Mouse (Mus musculus): Measurements from ENCODE around the gene Gm7029.
A peak's percentile ranks its signal among the peaks of the same experiment; 100 is the strongest.

DNA sequence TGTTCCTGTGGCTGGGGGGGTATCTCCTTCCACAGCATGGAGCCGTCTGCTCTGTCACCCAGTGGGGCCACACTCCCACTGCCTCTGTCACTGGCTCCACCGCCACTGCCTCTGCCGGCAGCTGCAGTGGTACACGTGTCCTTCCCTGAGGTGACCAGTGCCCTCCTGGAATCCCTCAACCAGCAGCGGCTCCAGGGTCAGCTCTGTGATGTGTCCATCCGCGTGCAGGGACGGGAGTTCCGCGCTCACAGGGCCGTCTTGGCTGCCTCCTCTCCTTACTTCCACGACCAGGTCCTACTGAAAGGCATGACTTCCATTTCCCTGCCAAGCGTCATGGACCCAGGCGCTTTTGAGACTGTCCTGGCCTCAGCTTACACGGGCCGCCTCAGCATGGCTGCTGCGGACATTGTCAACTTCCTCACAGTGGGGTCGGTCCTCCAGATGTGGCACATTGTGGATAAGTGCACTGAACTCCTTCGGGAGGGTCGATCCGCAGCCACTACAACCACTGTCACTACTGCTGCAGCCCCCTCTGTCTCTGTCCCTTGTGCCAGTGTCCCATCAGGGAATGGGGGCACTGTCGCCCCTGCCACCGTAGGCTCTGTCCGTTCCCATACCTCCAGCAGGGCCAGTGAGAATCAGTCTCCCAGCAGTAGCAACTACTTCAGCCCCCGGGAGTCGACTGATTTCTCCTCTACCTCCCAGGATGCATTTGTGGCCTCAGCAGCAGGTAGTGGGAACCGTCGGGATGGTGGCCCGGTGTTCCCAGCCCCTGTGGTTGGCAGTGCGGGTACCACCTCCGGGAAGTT is 43.4 kb downstream of the Gm7029 start:
- TF ChIP-seq CTCF (IDR thresholded peaks at IDR 0.05; ENCODE audit: control insufficient read depth, insufficient read depth, low read length) = no peak
- TF ChIP-seq POLR2A (IDR thresholded peaks at IDR 0.05; ENCODE audit: borderline replicate concordance, control insufficient read depth, low read depth, low read length) = peak; percentile 17; the same call in 1 of the 2 replicates
